Mouse (Mus musculus) hindlimb bud, embryonic 11.5 days (tissue): ENCODE measurements around the gene Ccr7.

Experiments
- DNase-seq: peaks from one replicate; pipeline ENCODE4 v3.0.0-alpha.2; 2012; ENCODE audit warnings: low read depth, low spot score; ENCODE audit errors: extremely low spot score

Gene Ccr7

GRCm38 (mm10) chr11:99138976-99139375, 15.9 kb downstream of the Ccr7 start:
- no peak for DNase-seq

DNA sequence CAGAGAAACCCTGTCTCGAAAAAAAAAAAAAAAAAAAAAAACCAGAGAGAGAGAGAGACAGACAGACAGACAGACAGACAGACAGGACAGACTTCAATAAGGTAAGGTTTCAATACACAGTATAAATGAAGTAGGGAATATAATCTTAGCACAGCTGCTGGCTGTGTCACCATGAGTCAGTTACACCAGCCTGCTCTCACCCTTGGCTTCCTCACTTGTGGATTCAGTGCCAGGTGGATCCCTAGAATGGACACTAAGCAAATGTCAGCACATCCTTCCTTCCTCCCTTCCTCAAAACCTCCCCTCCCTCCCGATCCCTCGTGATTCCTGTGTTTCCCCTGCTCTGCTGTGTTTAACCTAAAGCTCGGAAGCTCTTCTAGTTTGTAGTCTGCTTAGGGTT, 17.5 kb downstream of the Ccr7 start:
- no peak for DNase-seq

- no peak for DNase-seq
These were observed 17.9 kb downstream of the Ccr7 start for GRCm38 (mm10) chr11:99136961-99137360.

GRCm38 (mm10) chr11:99136361-99136760, 18.5 kb downstream of the Ccr7 start:
- DNase-seq = no peak

DNA sequence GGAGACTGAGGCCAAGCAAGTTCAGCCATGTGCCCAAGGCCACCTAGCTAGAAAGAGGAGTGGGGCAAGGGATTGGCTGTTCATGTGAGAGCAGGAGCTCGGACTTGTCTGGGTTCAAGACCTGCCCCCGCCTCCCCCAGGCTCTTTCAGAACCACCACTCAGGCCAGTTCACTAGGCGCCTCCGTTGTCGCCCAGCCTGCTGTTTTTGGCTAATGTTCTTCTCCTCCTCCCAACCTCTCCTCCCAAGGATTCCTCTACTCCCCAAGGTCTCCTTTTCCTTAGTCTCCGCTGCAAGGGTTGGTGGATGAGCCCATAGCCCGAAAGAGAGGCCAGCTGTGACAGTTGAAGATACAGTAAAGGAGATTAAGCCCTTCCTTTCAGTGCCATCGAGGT, 19.8 kb downstream of the Ccr7 start:
- no peak for DNase-seq

GRCm38 (mm10) chr11:99134266-99135046, 20.4 kb downstream of the Ccr7 start:
- DNase-seq = peak; percentile 31

- no peak for DNase-seq
These were observed 21.5 kb downstream of the Ccr7 start for GRCm38 (mm10) chr11:99133285-99133897.

GRCm38 (mm10) chr11:99132091-99132730, 22.7 kb downstream of the Ccr7 start:
- peak; percentile 56 for DNase-seq

- no peak for DNase-seq
These were observed 23.4 kb downstream of the Ccr7 start for GRCm38 (mm10) chr11:99131463-99131840.

GRCm38 (mm10) chr11:99130736-99131462, 24.0 kb downstream of the Ccr7 start:
- no peak for DNase-seq

GRCm38 (mm10) chr11:99129287-99129686, 25.6 kb downstream of the Ccr7 start:
- DNase-seq = no peak

- no peak for DNase-seq
These were observed 26.8 kb downstream of the Ccr7 start for GRCm38 (mm10) chr11:99127785-99128682.

GRCm38 (mm10) chr11:99126482-99127253, 28.2 kb downstream of the Ccr7 start:
- no peak for DNase-seq

- no peak for DNase-seq
These were observed 30.2 kb downstream of the Ccr7 start for GRCm38 (mm10) chr11:99124635-99125029.

GRCm38 (mm10) chr11:99123977-99124634, 30.8 kb downstream of the Ccr7 start:
- peak; percentile 62 for DNase-seq

- DNase-seq = no peak
These were observed 32.2 kb downstream of the Ccr7 start for GRCm38 (mm10) chr11:99122703-99123102.

- DNase-seq = no peak
These were observed 33.7 kb downstream of the Ccr7 start for GRCm38 (mm10) chr11:99121218-99121631.

DNA sequence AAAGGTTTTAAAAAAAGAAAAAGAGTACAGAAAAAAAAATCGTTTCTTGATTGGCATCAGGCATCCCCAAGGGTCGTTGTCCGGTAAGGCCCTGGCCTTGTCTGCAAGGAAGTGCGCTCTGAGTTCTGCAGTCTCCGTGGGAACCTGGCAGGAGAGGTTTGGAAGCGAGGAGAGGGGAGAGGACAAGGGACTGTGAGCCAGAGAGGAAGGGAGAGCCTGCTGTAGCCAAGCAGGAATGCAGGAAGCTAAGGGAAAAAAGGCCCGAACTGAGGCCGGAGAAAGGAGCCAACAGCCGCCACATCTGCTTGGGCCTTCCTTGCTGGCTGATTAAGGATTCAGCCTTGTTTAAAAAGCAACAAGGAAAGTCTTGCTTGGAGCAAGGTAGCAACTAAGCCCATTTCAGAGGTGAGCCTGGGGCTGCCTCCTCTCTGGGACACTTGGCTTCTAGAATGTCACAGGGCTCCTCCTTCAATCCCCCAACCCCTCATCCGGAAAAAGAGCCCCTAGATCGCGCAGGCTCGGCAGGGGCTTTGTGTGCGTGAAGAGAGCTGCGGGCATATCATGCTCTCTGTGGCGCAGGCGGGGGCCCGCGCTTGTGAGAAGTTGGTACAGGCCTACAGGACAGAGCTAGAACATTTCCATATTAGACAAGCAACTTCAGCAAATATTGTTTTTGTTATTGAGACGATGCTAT, 34.2 kb downstream of the Ccr7 start:
- DNase-seq = no peak

- DNase-seq = no peak
These were observed 35.9 kb downstream of the Ccr7 start for GRCm38 (mm10) chr11:99118963-99119362.
